Mouse (Mus musculus): Measurements from ENCODE around the gene Washc4.

Gene Washc4

DNA sequence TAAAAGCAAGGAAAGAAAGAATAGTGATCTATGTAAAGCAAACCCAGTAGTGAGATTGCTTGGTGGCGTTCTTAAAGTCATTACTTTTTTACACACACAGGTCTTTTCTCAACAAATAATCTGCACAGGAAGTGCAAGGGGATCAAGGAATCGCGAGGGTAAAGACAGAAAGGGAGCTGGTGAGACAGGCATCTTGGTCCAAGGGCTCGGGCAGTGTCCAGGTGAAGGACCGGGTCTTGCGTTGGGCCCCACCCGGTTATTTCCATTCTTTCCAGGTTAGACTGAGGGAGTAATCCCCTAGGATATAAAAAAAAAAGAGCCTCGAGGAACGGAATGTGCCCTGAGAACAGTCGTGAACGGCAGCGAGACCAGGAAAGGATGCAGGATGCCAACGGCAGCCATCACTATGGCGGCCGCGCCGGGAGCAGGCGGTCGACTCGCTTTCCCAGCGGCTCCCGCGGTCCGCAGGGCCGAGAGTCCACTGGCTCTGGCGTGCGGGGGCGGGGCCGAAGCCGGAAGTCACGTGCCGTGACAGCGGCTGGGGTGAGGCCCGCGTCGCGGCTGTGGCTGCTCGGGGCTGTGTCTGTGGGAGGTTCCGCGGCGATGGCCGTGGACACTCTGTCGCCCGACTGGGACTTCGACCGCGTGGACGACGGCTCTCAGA lies at the start of gene Washc4:
Washc4 (plus strand) TSS at position 314 of the 664 bp plus-strand sequence.
- TF ChIP-seq GATA4 (IDR thresholded peaks at IDR 0.05; ENCODE audit: insufficient replicate concordance, low read length): peak; percentile 7; the same call in 1 of the 2 replicates

DNA sequence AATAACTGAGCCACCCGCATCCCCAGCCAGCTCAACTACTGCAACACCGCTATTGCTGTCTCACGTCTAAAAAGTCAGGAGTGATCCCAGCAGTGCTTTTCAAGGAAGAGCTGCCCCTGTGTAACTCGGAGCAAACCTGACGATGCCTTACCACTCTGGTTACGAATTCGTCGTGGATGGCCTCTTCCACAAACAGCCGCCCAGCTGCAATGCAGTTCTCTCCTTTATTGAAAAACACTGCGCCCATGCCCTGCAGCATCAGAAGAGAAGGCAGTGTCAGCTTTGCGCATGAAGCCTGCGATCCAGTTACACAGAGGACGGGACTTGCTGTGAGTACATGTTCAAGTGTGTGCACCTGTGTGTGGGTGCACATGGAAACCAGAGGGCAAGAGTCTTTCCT lies 46.2 kb upstream of the Washc4 start:
- TF ChIP-seq GATA4 (IDR thresholded peaks at IDR 0.05; ENCODE audit: insufficient replicate concordance, low read length): no peak

DNA sequence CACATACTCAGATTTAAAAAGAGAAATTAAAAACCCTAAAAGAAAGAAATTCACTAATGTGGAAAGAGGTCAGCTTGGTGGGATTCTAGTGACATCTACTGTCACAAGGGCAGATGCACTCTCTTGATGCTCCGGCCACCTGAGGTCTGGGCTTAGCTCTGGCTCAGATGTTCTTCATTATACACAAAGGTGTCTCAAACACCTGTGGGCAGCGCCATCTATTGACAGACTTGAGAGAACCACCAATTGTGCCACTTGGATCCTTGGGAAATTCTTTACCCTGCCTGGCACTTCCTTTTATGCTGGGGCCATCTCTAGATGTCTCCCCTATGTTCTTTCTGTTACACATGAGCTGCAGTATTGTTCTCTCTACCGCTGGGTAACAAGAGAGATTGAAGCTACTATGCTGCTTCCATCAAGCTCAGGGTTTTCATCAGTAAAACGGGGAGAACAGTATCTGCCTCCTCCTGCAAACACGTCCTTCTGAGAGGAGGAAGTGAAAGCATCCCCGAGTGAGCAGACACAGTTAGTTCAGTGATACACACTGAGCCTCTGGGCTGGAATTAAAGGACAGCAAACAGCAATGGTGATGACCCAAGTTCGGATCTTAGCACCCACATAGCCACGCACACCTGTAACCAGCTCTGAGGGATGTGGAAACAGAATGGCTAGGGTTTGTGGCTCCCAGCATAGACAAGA lies 34.4 kb upstream of the Washc4 start:
- TF ChIP-seq GATA4 (IDR thresholded peaks at IDR 0.05; ENCODE audit: insufficient replicate concordance, low read length): no peak

DNA sequence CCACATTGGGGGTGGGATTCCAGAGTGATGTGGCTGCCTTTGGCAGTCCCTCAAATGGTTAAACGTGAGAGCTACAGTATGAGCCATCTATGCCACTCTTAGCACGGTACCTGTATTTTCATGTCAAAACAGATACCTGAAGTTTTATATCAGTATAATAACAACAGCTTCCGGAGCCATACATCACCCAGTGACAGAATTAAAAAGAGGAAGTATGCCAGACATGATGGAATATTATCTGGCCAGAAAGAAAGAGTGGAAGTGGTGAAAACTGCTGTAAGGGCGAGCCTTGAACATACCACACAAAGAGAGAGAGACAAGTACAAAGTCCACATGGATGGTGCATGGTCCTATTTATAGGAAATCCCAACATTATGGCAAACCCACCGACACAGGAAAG lies 32.2 kb upstream of the Washc4 start:
- TF ChIP-seq GATA4 (IDR thresholded peaks at IDR 0.05; ENCODE audit: insufficient replicate concordance, low read length): no peak

DNA sequence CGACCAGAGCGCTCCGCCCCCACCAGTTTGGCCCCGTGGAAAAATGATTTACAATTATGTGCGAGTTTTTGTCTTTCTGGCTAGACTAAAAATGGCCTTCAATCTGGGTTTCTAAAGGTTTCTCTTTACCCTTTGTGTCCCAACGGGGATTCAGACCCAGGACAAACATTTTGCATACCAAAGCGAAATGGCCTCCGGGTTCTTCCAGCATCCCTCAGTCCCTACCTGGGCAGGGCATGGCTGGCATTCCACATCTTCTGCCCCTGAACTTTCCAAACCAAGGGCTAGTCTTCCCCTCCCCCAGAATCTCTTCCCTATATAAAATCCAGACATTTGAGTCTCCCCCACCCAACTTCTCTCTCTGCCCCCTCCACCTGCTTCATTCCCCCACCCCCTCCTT lies 29.8 kb upstream of the Washc4 start:
- no peak for TF ChIP-seq GATA4 (IDR thresholded peaks at IDR 0.05; ENCODE audit: insufficient replicate concordance, low read length)

DNA sequence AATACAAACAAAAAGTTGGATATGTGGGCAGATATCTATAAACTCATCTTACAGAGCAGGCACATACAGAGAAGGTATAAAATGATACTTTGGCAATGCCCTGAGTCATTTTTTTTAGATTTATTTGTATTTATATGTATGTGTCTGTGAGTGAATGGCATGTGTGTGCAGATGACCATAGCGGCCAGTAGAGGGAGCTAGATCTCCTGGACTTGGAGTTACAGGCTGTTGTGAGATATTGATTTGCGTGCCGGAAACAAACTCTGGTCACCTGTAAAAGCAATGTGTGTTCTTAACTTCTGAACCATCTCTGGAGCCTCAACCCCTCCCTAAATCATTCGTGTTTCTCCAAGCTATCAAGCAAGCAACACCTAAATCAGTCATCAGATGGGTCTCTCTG lies 22.6 kb upstream of the Washc4 start:
- no peak for TF ChIP-seq GATA4 (IDR thresholded peaks at IDR 0.05; ENCODE audit: insufficient replicate concordance, low read length)

DNA sequence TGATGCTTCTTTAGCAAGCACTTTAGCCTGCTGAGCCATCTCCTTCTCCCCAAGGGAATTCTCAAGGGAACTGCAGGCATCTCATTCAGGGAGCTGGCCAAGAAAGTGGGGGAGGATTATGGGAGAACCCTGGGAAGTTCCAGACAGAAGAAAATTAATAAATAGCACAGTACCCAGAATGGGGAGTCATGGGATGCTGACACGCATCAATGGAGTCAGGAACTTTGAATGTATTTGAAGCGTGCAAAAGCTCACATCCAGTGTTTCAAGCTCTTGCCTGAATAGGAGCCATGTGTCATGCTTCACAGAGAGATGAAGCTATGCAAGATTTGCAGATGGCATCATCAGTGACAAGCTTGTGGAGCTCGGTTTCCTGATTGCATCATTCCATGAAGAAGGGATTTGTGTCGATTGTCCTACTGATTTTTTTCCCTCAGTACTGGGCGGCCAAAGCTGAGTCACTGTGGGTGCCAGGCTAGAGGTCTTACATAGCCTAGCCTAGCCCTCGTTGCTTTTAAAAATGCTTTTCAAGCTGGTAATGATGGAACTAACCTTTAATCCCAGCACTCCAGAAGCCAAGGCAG lies 13.1 kb upstream of the Washc4 start:
- no peak for TF ChIP-seq GATA4 (IDR thresholded peaks at IDR 0.05; ENCODE audit: insufficient replicate concordance, low read length)

DNA sequence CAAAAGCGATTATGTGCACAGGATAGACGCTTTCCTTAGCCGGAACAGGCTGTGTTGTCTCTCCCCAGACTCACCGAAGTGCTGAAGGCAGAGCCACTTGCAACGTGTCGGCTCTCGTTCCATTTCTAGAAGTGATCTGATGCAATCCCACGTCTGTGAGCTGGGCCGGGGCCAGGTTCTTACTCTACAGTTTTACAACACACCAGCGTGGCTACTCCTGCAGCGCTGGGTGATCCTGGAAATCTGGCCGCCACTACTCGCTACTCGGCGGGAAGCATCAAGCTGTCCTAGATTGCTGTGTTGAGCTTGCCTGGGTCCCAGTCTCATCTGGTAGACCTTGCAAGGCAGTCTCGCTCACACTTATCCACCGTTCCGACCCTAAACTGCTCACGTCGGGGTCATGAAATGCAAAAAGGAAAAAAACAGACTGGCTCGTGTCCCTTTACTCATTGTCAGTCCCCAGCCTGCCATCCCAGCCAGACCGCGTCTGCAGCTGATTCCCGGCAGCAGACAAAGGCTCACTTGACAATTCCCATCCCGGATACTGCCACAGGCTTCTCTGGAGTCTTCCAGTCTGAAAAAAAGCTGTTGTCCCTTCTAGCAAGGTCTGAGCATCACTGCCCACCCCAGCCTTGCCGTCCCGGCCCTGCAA lies 10.2 kb upstream of the Washc4 start:
- TF ChIP-seq GATA4 (IDR thresholded peaks at IDR 0.05; ENCODE audit: insufficient replicate concordance, low read length): no peak

DNA sequence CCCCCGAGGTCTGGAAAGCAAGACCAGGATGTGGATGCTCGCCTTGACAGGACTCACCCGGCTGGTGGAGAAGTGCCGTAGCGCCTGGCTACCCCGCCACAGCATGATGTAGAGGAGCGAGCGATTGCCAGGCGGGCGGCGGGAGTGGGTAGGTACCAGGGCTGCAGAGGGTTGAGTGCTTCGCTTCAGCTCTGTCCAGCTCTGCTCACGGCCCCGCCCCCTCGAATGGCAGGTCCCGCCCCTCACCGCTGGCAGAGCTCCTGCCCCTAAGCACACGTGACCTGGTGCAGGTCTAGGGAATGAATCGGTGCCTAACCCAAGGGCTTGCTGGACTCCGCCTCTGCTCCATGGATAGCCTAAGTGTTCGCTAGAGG lies 9.7 kb upstream of the Washc4 start, which contains the start of gene Aldh1l2:
Aldh1l2 (minus strand) TSS at position 231 of the 374 bp plus-strand sequence.
- no peak for TF ChIP-seq GATA4 (IDR thresholded peaks at IDR 0.05; ENCODE audit: insufficient replicate concordance, low read length)

DNA sequence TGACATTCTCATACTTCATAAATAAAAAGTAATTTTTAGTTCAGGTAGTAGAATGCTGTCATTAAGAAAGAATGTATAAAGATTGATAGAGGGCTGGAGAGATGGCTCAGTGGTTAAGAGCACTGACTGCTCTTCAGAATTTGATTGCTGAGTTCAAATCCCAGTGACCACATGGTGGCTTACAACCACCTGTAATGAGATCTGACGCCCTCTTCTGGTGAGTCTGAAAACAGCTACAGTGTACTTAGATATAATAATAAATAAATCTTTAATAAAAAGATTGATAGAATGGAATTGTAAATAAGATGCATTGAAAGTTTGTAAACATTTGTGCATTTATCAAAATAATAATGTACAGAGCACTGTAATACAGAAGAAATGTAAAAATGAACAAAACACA lies 7.1 kb upstream of the Washc4 start:
- TF ChIP-seq GATA4 (IDR thresholded peaks at IDR 0.05; ENCODE audit: insufficient replicate concordance, low read length): no peak

DNA sequence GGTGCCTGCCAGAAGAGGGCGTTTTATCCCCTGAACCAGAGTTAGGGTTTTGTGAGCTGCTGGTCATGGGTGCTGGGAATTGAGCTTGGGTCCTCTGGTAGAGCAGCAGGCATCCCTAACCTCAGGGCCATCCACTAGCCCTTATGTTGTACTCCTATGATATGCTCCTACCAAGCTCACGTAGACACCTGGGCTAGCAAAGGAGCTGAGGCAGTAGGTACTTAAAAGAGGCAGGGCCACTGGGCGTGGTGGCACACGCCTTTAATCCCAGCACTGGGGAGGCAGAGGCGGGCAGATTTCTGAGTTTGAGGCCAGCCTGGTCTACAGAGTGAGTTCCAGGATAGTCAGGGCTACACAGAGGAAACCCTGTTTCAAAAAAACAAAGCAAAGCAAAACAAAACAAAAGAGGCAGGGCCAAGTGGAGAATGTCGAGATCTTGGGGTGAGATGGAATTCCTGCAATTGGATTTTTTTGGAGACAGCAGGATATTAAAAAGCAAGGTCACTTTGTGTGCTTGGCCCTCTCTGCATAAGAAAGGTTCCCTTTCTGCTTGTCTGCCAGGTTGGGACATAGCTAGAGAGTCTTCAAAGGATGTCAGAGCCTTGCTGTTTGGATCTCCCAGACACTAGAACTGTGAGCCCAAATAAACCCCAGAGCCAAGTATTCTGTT lies 4.1 kb upstream of the Washc4 start:
- TF ChIP-seq GATA4 (IDR thresholded peaks at IDR 0.05; ENCODE audit: insufficient replicate concordance, low read length): no peak

DNA sequence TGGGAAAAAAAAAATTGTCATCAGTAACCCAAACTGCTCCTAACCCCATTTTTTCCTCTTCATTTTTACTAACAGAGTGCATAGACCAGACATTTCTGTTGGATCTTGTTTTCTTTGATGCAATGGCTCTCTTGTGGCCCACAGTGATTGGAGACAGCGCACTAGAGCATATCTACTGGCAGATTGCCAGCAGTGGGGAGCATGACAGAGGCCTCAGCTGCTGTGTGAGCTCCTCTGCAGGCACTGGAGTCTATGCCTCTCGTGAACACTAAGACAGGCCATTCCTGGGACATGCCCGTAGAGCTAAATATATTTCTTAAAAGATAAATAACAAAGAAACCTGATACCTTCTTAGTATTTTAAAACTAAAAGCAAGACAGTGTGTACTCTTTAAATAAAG lies 3.5 kb upstream of the Washc4 start:
- TF ChIP-seq GATA4 (IDR thresholded peaks at IDR 0.05; ENCODE audit: insufficient replicate concordance, low read length): no peak

DNA sequence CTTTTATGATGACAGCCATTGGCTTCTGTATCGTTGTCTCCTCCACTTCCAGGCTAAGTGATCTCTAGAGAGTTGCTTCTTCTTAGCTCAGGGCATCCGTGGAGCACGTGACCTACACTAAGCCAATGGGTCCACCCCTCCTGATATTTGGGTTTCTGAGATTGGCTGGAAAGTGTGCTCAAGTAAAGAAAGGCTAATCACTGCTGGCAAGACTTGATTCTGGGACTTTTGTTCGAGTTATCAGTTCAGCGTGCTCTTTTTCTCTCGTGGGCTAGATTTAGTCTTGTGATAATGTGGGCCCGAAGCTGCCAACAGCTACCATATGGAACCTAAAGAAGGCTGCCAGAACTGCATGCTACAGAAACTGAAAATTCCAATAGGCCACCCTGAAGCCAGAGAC lies 1.3 kb upstream of the Washc4 start:
- no peak for TF ChIP-seq GATA4 (IDR thresholded peaks at IDR 0.05; ENCODE audit: insufficient replicate concordance, low read length)

DNA sequence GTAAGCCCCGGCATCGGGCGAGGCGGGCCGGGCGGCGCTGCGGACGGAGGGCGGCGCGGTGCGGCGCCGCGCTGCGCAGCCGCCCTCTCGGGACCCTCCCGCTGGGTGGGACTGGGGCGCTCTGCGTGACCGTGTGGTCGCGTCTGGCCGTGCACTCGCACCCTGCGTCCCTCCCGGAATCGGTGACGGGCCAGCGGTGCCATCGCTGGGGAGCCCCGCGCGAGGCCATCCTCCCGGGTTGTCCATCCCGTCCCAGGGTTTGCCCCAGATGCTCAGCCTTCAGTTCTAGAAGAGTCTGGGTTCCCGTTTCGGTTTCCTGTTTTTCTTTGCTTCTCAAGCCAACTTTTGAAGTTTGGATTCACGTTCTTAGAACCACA lies 539 bp downstream of the Washc4 start:
- TF ChIP-seq GATA4 (IDR thresholded peaks at IDR 0.05; ENCODE audit: insufficient replicate concordance, low read length): no peak

DNA sequence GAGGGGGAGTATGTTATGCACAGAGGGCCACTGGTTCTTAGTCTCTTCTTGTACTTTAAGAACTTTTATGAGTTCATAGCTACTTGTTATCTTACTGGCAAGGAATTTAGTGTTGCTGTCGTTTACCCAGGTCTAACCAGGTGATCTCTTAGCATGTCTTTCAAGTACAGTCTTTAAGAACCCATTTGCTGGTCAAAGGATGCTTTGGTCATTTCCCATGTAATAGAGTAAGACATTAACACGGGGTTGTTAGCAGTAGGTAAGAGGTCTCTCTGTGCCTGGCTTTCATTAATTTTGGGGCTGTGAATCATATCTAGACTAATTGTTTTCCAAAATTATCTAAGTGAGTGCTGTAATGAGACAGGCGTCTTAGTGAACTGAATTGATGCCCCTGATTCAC lies 1.8 kb downstream of the Washc4 start:
- no peak for TF ChIP-seq GATA4 (IDR thresholded peaks at IDR 0.05; ENCODE audit: insufficient replicate concordance, low read length)
